Mouse (Mus musculus): ENCODE results near the gene Tmco2. TPM values are rescaled to one million over a fixed set of nuclear protein-coding genes. Genes with fewer than 3 reads are reported as not detected.
"Not testable (repeated sequence)": the region's sequence is repeated elsewhere in the genome, so short reads cannot be mapped to it uniquely, and the experiment has no call there.

The Tmco2 gene
- polyA plus RNA-seq, 1 experiment from 2014 or later: not detected

DNA sequence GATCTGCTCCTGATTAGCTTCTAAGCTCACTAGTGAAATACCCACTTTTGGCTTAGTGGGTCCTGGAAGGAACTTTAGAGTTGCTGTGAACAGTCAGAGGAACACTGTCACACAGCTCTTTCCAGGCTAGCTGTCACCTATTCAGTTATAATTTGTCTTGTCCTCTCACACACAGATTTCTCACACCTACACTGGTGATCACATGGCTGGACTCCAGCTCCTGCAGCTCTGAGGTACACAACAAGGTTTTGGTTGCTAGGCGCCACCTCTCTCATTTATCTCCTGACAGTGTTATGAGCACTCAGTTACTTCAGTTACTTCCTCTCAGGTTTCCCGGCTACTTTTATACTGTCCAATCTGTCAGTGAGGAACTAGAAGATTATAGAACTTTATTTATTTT, 43.7 kb downstream of the Tmco2 start:
- 87% methylated on average over 2 of the region's 2 CpGs for WGBS

DNA sequence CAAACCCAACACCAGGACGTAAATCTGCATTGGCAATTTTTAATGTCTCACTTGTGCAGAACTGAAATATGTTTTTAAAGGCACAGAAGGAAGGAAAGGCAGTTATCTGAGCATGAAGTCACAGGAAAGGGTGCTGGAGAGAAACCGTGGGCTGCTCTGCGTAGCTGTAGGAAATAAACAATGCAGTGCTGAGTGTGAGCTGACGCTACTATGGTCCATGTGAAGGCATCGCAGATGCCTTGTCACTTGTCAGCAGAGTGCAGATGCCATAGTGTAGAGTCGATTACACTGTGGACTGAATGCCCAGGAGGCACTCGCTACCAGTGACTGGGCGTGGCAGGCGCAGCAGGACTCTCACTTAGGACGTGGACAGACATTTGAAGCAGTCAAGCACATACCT, 49.8 kb downstream of the Tmco2 start:
- H3K4me3 ChIP-seq (replicated peaks; ENCODE audit: low read length); H3K27me3 ChIP-seq (ENCODE audit: control insufficient read depth, insufficient read depth, low read length); ATAC-seq (ENCODE audit: low FRiP score); H3K9ac ChIP-seq; H3K27ac ChIP-seq; H3K9me3 ChIP-seq (ENCODE audit: control insufficient read depth, low read length); DNase-seq (ENCODE audit: low spot score); H3K4me1 ChIP-seq (replicated peaks; ENCODE audit: control insufficient read depth, insufficient read depth, low read length); H3K4me2 ChIP-seq (replicated peaks): not testable (repeated sequence)
- WGBS: 92% methylated on average over 10 of the region's 10 CpGs
- peaks cover 40% of the 10 kb centered on the region for H3K36me3 ChIP-seq (replicated peaks; ENCODE audit: control insufficient read depth, insufficient read depth)

More for the DNA sequence above, 43.7 kb downstream of the Tmco2 start:
- no peak for ATAC-seq (ENCODE audit: low FRiP score)
- H3K27me3 ChIP-seq (ENCODE audit: control insufficient read depth, insufficient read depth, low read length): no peaks in the 10 kb centered on the region
- peaks cover 82% of the 10 kb centered on the region for H3K36me3 ChIP-seq (replicated peaks; ENCODE audit: control insufficient read depth, insufficient read depth)
- no peak overlapping the region for H3K27ac ChIP-seq
- no peak overlapping the region for H3K9ac ChIP-seq
- no peak overlapping the region for H3K4me3 ChIP-seq (replicated peaks; ENCODE audit: low read length)
- no peak for DNase-seq (ENCODE audit: low spot score)
- no peaks in the 10 kb centered on the region for H3K9me3 ChIP-seq (ENCODE audit: control insufficient read depth, low read length)
- no peaks in the 10 kb centered on the region for H3K4me1 ChIP-seq (replicated peaks; ENCODE audit: control insufficient read depth, insufficient read depth, low read length)
- no peak overlapping the region for H3K4me2 ChIP-seq (replicated peaks)

DNA sequence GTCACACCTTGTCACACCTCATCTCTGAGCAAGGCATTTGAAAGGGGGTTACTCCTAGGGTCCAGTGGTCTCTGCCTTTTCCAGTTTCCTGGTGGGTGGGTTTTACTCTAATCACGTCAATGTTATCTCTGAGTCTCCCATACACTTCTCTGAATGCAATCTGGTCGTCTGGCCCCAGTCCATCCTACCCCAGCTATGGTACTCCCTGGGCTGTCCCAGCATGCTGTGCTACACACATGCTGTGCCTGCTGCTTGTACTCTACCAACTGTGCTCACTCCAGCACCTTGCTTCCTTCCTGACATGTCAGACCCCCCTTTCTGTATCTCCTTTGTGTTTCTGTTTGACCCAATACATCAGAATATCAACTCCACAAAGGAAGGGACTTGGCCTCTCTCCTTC, 52.0 kb downstream of the Tmco2 start:
- Histone ChIP-seq H3K27me3 (ENCODE audit: control insufficient read depth, insufficient read depth, low read length) (0 out of 2 replicates have a peak, but pooled peaks cover 3% of the 10 kb centered on the region), H3K4me3 (replicated peaks; ENCODE audit: low read length) (no peak overlapping the region), H3K36me3 (replicated peaks; ENCODE audit: control insufficient read depth, insufficient read depth) (peaks cover 27% of the 10 kb centered on the region), H3K9ac (no peak overlapping the region), H3K27ac (no peak overlapping the region), H3K9me3 (ENCODE audit: control insufficient read depth, low read length) (no peaks in the 10 kb centered on the region), H3K4me2 (replicated peaks) (no peak overlapping the region), H3K4me1 (replicated peaks; ENCODE audit: control insufficient read depth, insufficient read depth, low read length) (peaks cover 9% of the 10 kb centered on the region; the same call in 1 of the 2 replicates)
- DNase-seq (ENCODE audit: low spot score) (no peak), ATAC-seq (ENCODE audit: low FRiP score) (no peak)
- 69% methylated on average over 2 of the region's 2 CpGs for WGBS

DNA sequence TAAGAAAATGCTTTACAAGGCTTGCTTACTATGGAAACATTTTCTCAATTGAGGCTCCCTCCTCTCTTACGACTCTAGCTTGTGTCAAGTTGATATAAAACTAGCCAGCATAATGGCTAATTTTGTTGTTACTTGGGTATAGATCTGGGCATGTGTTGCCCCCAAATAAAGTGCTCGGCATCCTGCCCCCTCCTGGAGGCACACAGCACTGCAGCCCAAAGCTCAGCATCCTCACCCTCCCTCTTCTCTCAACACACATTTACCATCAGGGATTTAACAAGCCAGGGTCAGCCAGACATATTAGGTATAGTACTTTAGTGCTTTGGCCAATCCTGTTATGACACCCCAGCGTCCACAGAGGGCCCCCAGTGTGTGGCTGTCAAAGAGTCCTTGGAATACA, 52.7 kb downstream of the Tmco2 start:
- 41% methylated on average over 3 of the region's 3 CpGs for WGBS
- Histone ChIP-seq H3K9me3 (ENCODE audit: control insufficient read depth, low read length) (no peaks in the 10 kb centered on the region), H3K4me3 (replicated peaks; ENCODE audit: low read length) (no peak overlapping the region), H3K9ac (no peak overlapping the region), H3K36me3 (replicated peaks; ENCODE audit: control insufficient read depth, insufficient read depth) (peaks cover 21% of the 10 kb centered on the region), H3K27ac (no peak overlapping the region), H3K4me2 (replicated peaks) (no peak overlapping the region), H3K27me3 (ENCODE audit: control insufficient read depth, insufficient read depth, low read length) (0 out of 2 replicates have a peak, but pooled peaks cover 3% of the 10 kb centered on the region), H3K4me1 (replicated peaks; ENCODE audit: control insufficient read depth, insufficient read depth, low read length) (peaks cover 10% of the 10 kb centered on the region; the same call in 1 of the 2 replicates)
- ATAC-seq (ENCODE audit: low FRiP score) (no peak), DNase-seq (ENCODE audit: low spot score) (no peak)

Other genes with a start within 250 kb of the Tmco2 start
- 23.2 and 29.6 TPM in 2 replicates for gene Exo5, start 184.2 kb downstream of the Tmco2 start, polyA plus RNA-seq (2014; fragmentation: Nextera tagmentation; extraction: Ambion mirVana)
- gene Zfp69, start 157.5 kb downstream of the Tmco2 start, polyA plus RNA-seq (2014; fragmentation: Nextera tagmentation; extraction: Ambion mirVana): 5.4 and 6.0 TPM in 2 replicates
- 57.3 and 61.4 TPM in 2 replicates for gene Smap2, start 92.0 kb downstream of the Tmco2 start, polyA plus RNA-seq (2014; fragmentation: Nextera tagmentation; extraction: Ambion mirVana)
- gene Col9a2, start 69.8 kb downstream of the Tmco2 start, polyA plus RNA-seq (2014; fragmentation: Nextera tagmentation; extraction: Ambion mirVana): 17.0 and 17.1 TPM in 2 replicates
- 22.1 and 25.1 TPM in 2 replicates for gene Zmpste24, start 11.0 kb downstream of the Tmco2 start, polyA plus RNA-seq (2014; fragmentation: Nextera tagmentation; extraction: Ambion mirVana)
- gene Rlf, start 105.9 kb upstream of the Tmco2 start, polyA plus RNA-seq (2014; fragmentation: Nextera tagmentation; extraction: Ambion mirVana): 24.0 and 25.5 TPM in 2 replicates
- not detected in 2 replicates for gene Gm12888, start 215.7 kb upstream of the Tmco2 start, polyA plus RNA-seq (2014; fragmentation: Nextera tagmentation; extraction: Ambion mirVana)

All from hindbrain, embryonic 14.5 days (tissue).